Mouse (Mus musculus): ENCODE data around the gene Tbcc. TPM values are rescaled to one million over a fixed set of nuclear protein-coding genes. Genes with fewer than 3 reads are reported as not detected.

Tbcc gene
- total and polyA plus RNA-seq, 3 experiments: 15.1 to 27.8 (median 21.6) TPM

DNA sequence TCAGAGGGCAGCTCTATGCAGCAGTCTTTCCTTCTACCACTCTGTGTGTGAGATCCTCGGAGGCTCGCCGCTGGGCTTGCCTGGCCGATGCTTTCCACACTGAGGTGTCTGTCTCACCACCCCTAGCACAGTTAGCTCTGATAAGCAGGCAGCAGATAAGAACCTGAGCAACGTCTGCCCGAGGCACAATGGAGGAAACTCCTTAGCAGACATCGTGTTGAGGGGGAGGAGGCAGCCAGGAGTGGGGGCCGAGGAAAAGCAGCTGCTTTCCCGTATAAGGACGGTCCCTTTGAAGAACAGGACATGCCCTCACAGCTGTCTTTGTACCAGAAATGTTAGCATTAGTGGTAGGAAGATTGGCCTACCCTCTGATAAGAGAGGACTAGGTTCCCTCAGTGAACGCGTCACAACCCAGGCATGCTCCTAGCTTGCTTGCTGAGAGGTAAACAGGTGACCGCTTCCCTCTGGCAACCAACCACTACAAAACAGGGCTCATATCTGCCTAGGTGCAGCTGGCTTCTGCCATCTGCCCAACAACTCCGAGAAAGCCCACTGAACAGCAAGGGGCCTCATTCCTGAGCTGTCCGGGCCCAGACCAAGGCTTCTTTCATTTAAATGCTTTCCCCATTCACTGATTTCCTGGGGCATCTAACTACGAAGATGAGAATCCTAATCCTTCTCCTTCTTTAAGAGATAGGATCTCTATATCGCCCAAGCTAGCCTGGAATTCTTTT lies 4.4 kb upstream of the Tbcc start:
- H3K79me2 ChIP-seq (replicated peaks; ENCODE audit: control insufficient read depth, extremely low read depth, insufficient read depth, poor library complexity, severe bottlenecking): peaks cover 1% of the 10 kb centered on the region
- no peak overlapping the region for H3K27ac ChIP-seq (ENCODE audit: insufficient read depth, low read depth)
- H3K9ac ChIP-seq (ENCODE audit: insufficient read depth, low read depth): no peak overlapping the region
- DNase-seq (ENCODE audit: extremely low read depth): no peak
- H3K27me3 ChIP-seq (replicated peaks): no peaks in the 10 kb centered on the region
- no peak overlapping the region for H3K4me3 ChIP-seq (replicated peaks in 1 of 3; ENCODE audit: low read depth in 2 of 3, low read length in 2 of 3, poor library complexity in 1 of 3)
- TF ChIP-seq E2F4 (IDR thresholded peaks at IDR 0.05; ENCODE audit: insufficient replicate concordance, low read depth, low read length) (no peak), SMC3 (IDR thresholded peaks at IDR 0.05; ENCODE audit: low read depth, low read length) (no peak), NELFE (IDR thresholded peaks at IDR 0.05; ENCODE audit: low read depth, low read length) (no peak), ZKSCAN1 (IDR thresholded peaks at IDR 0.05; ENCODE audit: borderline replicate concordance, low read depth, low read length) (no peak), MAX (IDR thresholded peaks at IDR 0.05; ENCODE audit: low read length) (no peak), JUND (conservative IDR thresholded peaks at IDR 0.05; ENCODE audit: low read depth, low read length) (no peak), MYC (IDR thresholded peaks at IDR 0.05; ENCODE audit: low read depth, low read length) (no peak), MEF2A (IDR thresholded peaks at IDR 0.05; ENCODE audit: borderline replicate concordance, low read depth, low read length) (no peak), USF1 (IDR thresholded peaks at IDR 0.05; ENCODE audit: low read depth, low read length) (no peak), POLR2A (IDR thresholded peaks at IDR 0.05; ENCODE audit: low read depth, low read length) (no peak), CHD2 (IDR thresholded peaks at IDR 0.05; ENCODE audit: low read length) (no peak), CHD1 (IDR thresholded peaks at IDR 0.05; ENCODE audit: low read depth, low read length) (no peak), ZMIZ1 (IDR thresholded peaks at IDR 0.05; ENCODE audit: low read depth, low read length) (no peak), ELF1 (IDR thresholded peaks at IDR 0.05; ENCODE audit: low read depth, low read length) (no peak), KAT2A (IDR thresholded peaks at IDR 0.05; ENCODE audit: insufficient replicate concordance, low read length) (no peak), POLR2AphosphoS2 (IDR thresholded peaks at IDR 0.05; ENCODE audit: low read depth, low read length) (no peak)
- dilution Hi-C loops (cut with MboI; ENCODE audit: extremely low pct_ligation_motif_present, extremely low pct_unique_long_range_greater_than_20kb, low sequenced_read_pairs): no loop called here
- H3K4me1 ChIP-seq (ENCODE audit: control insufficient read depth in 1 of 2, insufficient read depth in 2 of 2): peaks cover 4 to 17% of the 10 kb centered on the region in 2 experiments; a peak in 2 of 4 replicates
- H3K9me3 ChIP-seq (replicated peaks; ENCODE audit: low read length): no peaks in the 10 kb centered on the region
- H3K4me2 ChIP-seq (ENCODE audit: insufficient read depth, low read depth, poor library complexity, severe bottlenecking): no peak overlapping the region
- in situ Hi-C loops (cut with MboI; ENCODE audit: low pct_ligation_motif_present, low pct_unique_long_range_greater_than_20kb, low sequenced_read_pairs): loop anchor here (10.0 kb wide), 1 partner anchor 101 kb away; the partner anchor contains the start of gene Rpl7l1
- H3K36me3 ChIP-seq (replicated peaks in 1 of 2; ENCODE audit: control insufficient read depth in 1 of 2, insufficient read depth in 1 of 2, low read length in 1 of 2): peaks cover 0 to 42% of the 10 kb centered on the region in 2 experiments

GRCm38 (mm10) chr17:46888511-46889212 lies 1.8 kb upstream of the Tbcc start:
- in situ Hi-C loops (cut with MboI; ENCODE audit: low pct_ligation_motif_present, low pct_unique_long_range_greater_than_20kb, low sequenced_read_pairs): loop anchor here (10.0 kb wide), 1 partner anchor 104 kb away; the partner anchor contains the start of gene Rpl7l1
- dilution Hi-C loops (cut with MboI; ENCODE audit: extremely low pct_ligation_motif_present, extremely low pct_unique_long_range_greater_than_20kb, low sequenced_read_pairs): no loop called here
- H3K4me2 ChIP-seq (ENCODE audit: insufficient read depth, low read depth, poor library complexity, severe bottlenecking): peak overlapping the region; percentile 79
- H3K4me3 ChIP-seq (replicated peaks in 1 of 3; ENCODE audit: low read depth in 2 of 3, low read length in 2 of 3, poor library complexity in 1 of 3): peak overlapping the region; percentile 75 to 91 (median 81)
- peaks cover 16% of the 10 kb centered on the region for H3K79me2 ChIP-seq (replicated peaks; ENCODE audit: control insufficient read depth, extremely low read depth, insufficient read depth, poor library complexity, severe bottlenecking)
- peak; percentile 32; the same call in 1 of the 2 replicates for TF ChIP-seq MEF2A (IDR thresholded peaks at IDR 0.05; ENCODE audit: borderline replicate concordance, low read depth, low read length)
- TF ChIP-seq RAD21 (IDR thresholded peaks at IDR 0.05; ENCODE audit: low read depth, low read length): peak; percentile 83
- TF ChIP-seq UBTF (IDR thresholded peaks at IDR 0.05; ENCODE audit: low read depth, low read length): no peak
- 0 out of 2 replicates have a peak, but pooled peaks have one; percentile 9 for TF ChIP-seq JUND (conservative IDR thresholded peaks at IDR 0.05; ENCODE audit: low read depth, low read length)
- TF ChIP-seq MXI1 (IDR thresholded peaks at IDR 0.05; ENCODE audit: low read depth, low read length): peak; percentile 59
- TF ChIP-seq MAZ (IDR thresholded peaks at IDR 0.05; ENCODE audit: low read depth, low read length): peak; percentile 57; the same call in 1 of the 2 replicates
- TF ChIP-seq SIN3A (IDR thresholded peaks at IDR 0.05; ENCODE audit: low read length): peak; percentile 62
- TF ChIP-seq CHD1 (IDR thresholded peaks at IDR 0.05; ENCODE audit: low read depth, low read length): no peak
- TF ChIP-seq HCFC1 (IDR thresholded peaks at IDR 0.05; ENCODE audit: low read depth, low read length): no peak
- peak; percentile 95 for TF ChIP-seq MYC (IDR thresholded peaks at IDR 0.05; ENCODE audit: low read depth, low read length)
- TF ChIP-seq ZKSCAN1 (IDR thresholded peaks at IDR 0.05; ENCODE audit: borderline replicate concordance, low read depth, low read length): no peak
- no peak for TF ChIP-seq CHD2 (IDR thresholded peaks at IDR 0.05; ENCODE audit: low read length)
- TF ChIP-seq EP300 (IDR thresholded peaks at IDR 0.05; ENCODE audit: low read length): 0 out of 2 replicates have a peak, but pooled peaks have one; percentile 8
- peak; percentile 42 for TF ChIP-seq ZNF384 (IDR thresholded peaks at IDR 0.05; ENCODE audit: low read depth, low read length)
- TF ChIP-seq CTCF (conservative IDR thresholded peaks at IDR 0.05 in 1 of 2, IDR thresholded peaks at IDR 0.05 in 1 of 2; ENCODE audit: low read depth in 2 of 2, low read length in 2 of 2): peak; percentile 42 to 88; a peak in 3 of 4 replicates
- peak; percentile 74 for TF ChIP-seq SMC3 (IDR thresholded peaks at IDR 0.05; ENCODE audit: low read depth, low read length)
- peak; percentile 16; the same call in 1 of the 2 replicates for TF ChIP-seq ZC3H11A (IDR thresholded peaks at IDR 0.05; ENCODE audit: low read depth, low read length)
- TF ChIP-seq BHLHE40 (IDR thresholded peaks at IDR 0.05; ENCODE audit: low read depth, low read length): peak; percentile 69
- TF ChIP-seq MAX (IDR thresholded peaks at IDR 0.05; ENCODE audit: low read length): peak; percentile 81
- peak; percentile 57; the same call in 1 of the 2 replicates for TF ChIP-seq IRF4 (IDR thresholded peaks at IDR 0.05; ENCODE audit: low read depth, low read length)
- peak; percentile 67 for DNase-seq (ENCODE audit: extremely low read depth)
- peaks cover 7 to 24% of the 10 kb centered on the region in 2 experiments for H3K4me1 ChIP-seq (ENCODE audit: control insufficient read depth in 1 of 2, insufficient read depth in 2 of 2)
- peaks cover 3 to 35% of the 10 kb centered on the region in 2 experiments for H3K36me3 ChIP-seq (replicated peaks in 1 of 2; ENCODE audit: control insufficient read depth in 1 of 2, insufficient read depth in 1 of 2, low read length in 1 of 2)
- H3K9ac ChIP-seq (ENCODE audit: insufficient read depth, low read depth): peak overlapping the region; percentile 75
- no peak overlapping the region for H3K27ac ChIP-seq (ENCODE audit: insufficient read depth, low read depth)
- H3K27me3 ChIP-seq (replicated peaks): no peaks in the 10 kb centered on the region
- no peaks in the 10 kb centered on the region for H3K9me3 ChIP-seq (replicated peaks; ENCODE audit: low read length)
